Mouse (Mus musculus) cerebellum, adult 2 months (tissue): ENCODE results near the gene Tspan3. TPM values are rescaled to one million over a fixed set of nuclear protein-coding genes. Genes with fewer than 3 reads are reported as not detected.

ENCODE experiments used
- DNase-seq, 2 experiments: peaks; one replicate each; pipeline ENCODE4 v3.0.0; 2021
- H3K27ac ChIP-seq: fragments of 200-500 bp; 2 replicates; pipeline ENCODE4 v1.5.1; 2012; ENCODE audit warnings: low read length, control low read depth, inconsistent platforms; ENCODE audit not compliant: insufficient read depth
- H3K27me3 ChIP-seq: fragments of 200-500 bp; 2 replicates; pipeline ENCODE4 v1.6.1; 2012; ENCODE audit warnings: inconsistent platforms, mild to moderate bottlenecking, low read length, moderate library complexity; ENCODE audit not compliant: control insufficient read depth, insufficient read depth
- H3K4me1 ChIP-seq: fragments of 200-500 bp; 2 replicates; pipeline ENCODE4 v1.6.1; 2011; ENCODE audit warnings: low read length; ENCODE audit not compliant: control insufficient read depth, insufficient read depth
- H3K4me3 ChIP-seq: fragments of 200-500 bp; replicated peaks from 2 replicates; pipeline ENCODE3; 2011; ENCODE audit warnings: mild to moderate bottlenecking, low read depth, low read length, control low read depth; ENCODE audit not compliant: insufficient read depth
- CTCF ChIP-seq: fragments of 200-500 bp; IDR thresholded peaks from 2 replicates; pipeline ENCODE4 v1.5.1; 2011; ENCODE audit warnings: low read depth, mild to moderate bottlenecking, control low read depth, low read length, moderate library complexity, borderline replicate concordance; ENCODE audit not compliant: insufficient read depth
- POLR2A ChIP-seq: fragments of 200-500 bp; IDR thresholded peaks from 2 replicates; pipeline ENCODE4 v1.6.1; 2011; ENCODE audit warnings: low read length, control low read depth, borderline replicate concordance; ENCODE audit not compliant: insufficient read depth
- WGBS: fragments of 180-500 bp; shearing (Covaris S2); methylation state at CpG from one replicate; pipeline ENCODE4 v1.1.7; 2018; 5-methylcytosine and 5-hydroxymethylcytosine counted together
- polyA plus RNA-seq: library from polyadenylated mRNA; depleted of rRNA; stranded (reverse); fragments of >200 nt; gene quantifications from 2 replicates; pipeline ENCODE4 v1.2.3, GENCODE M21; 2012; rRNA removed

Tspan3 gene
- polyA plus RNA-seq: 515 and 542 TPM in 2 replicates

GRCm38 (mm10) chr9:56165377-56165776 is at the start of gene Tspan3:
Gene Tspan3, minus strand, starts transcription at chr9:56165477.
- 92% methylated on average over 6 of the region's 6 CpGs for WGBS
- H3K4me1 ChIP-seq: no peaks in the 10 kb centered on the region
- TF ChIP-seq CTCF (no peak), POLR2A (no peak)
- no peak within 1 kb of the TSS for H3K27ac ChIP-seq
- DNase-seq: no peak
- H3K27me3 ChIP-seq: no peaks in the 10 kb centered on the region
- no peak within 1 kb of the TSS for H3K4me3 ChIP-seq

GRCm38 (mm10) chr9:56213451-56214291 is 48.4 kb upstream of the Tspan3 start:
- DNase-seq: peak; percentile 68 to 69
- TF ChIP-seq CTCF (peak; percentile 68), POLR2A (no peak)
- peaks cover 8% of the 10 kb centered on the region; the same call in 1 of the 2 replicates for H3K4me1 ChIP-seq
- H3K27me3 ChIP-seq: no peaks in the 10 kb centered on the region
- H3K27ac ChIP-seq: no peak overlapping the region
- peak overlapping the region; percentile 7 for H3K4me3 ChIP-seq
- WGBS: 16% methylated on average over 11 of the region's 11 CpGs

GRCm38 (mm10) chr9:56208817-56209216 is 43.5 kb upstream of the Tspan3 start:
- Histone ChIP-seq H3K27me3 (no peaks in the 10 kb centered on the region), H3K4me3 (no peak overlapping the region), H3K27ac (no peak overlapping the region), H3K4me1 (peaks cover 9% of the 10 kb centered on the region)
- WGBS: 81% methylated on average over 8 of the region's 8 CpGs
- no peak for TF ChIP-seq CTCF
- TF ChIP-seq POLR2A: no peak
- no peak for DNase-seq

- no peak for DNase-seq
- WGBS: 76% methylated on average over 5 of the region's 5 CpGs
Measured at GRCm38 (mm10) chr9:56207516-56207915, 42.2 kb upstream of the Tspan3 start.

GRCm38 (mm10) chr9:56207083-56207482 is 41.8 kb upstream of the Tspan3 start:
- no peak for DNase-seq
- H3K4me1 ChIP-seq: peaks cover 4% of the 10 kb centered on the region; the same call in 1 of the 2 replicates
- WGBS: 93% methylated on average over 10 of the region's 10 CpGs

More at GRCm38 (mm10) chr9:56207516-56207915, 42.2 kb upstream of the Tspan3 start:
- Histone ChIP-seq H3K4me1 (peaks cover 4% of the 10 kb centered on the region; the same call in 1 of the 2 replicates), H3K27ac (no peak overlapping the region), H3K4me3 (no peak overlapping the region), H3K27me3 (no peaks in the 10 kb centered on the region)
- TF ChIP-seq CTCF (no peak), POLR2A (no peak)

GRCm38 (mm10) chr9:56205336-56205735 is 40.1 kb upstream of the Tspan3 start:
- DNase-seq: peak in 1 of 2 experiments; percentile 45
- TF ChIP-seq POLR2A (no peak), CTCF (no peak)
- no peaks in the 10 kb centered on the region for H3K27me3 ChIP-seq
- WGBS: 48% methylated on average over 11 of the region's 11 CpGs
- H3K4me1 ChIP-seq: peaks cover 4% of the 10 kb centered on the region; the same call in 1 of the 2 replicates
- H3K4me3 ChIP-seq: no peak overlapping the region
- no peak overlapping the region for H3K27ac ChIP-seq

More at GRCm38 (mm10) chr9:56207083-56207482, 41.8 kb upstream of the Tspan3 start:
- TF ChIP-seq POLR2A (no peak), CTCF (no peak)
- H3K4me3 ChIP-seq: no peak overlapping the region
- H3K27ac ChIP-seq: no peak overlapping the region
- H3K27me3 ChIP-seq: no peaks in the 10 kb centered on the region

- Histone ChIP-seq H3K4me1 (peaks cover 4% of the 10 kb centered on the region; the same call in 1 of the 2 replicates), H3K27ac (no peak overlapping the region), H3K4me3 (no peak overlapping the region), H3K27me3 (no peaks in the 10 kb centered on the region)
- WGBS: 96% methylated on average over 4 of the region's 4 CpGs
- TF ChIP-seq POLR2A: no peak
- no peak for DNase-seq
Measured at GRCm38 (mm10) chr9:56204316-56204715, 39.0 kb upstream of the Tspan3 start.
